Comparison of ENCODE assay signal across 8 mouse cellular contexts in genomic region chr6:137756310-137756709, GRCm38 (mm10). TPM values are rescaled to one million over a fixed set of nuclear protein-coding genes. Genes with fewer than 3 reads are reported as not detected.
A peak's percentile ranks its signal among the peaks of the same experiment; 100 is the strongest.
DNase-seq lines count a peak whose midpoint lies in the region; ATAC-seq and TF ChIP-seq lines count a peak whose summit lies in the region.
"Had no signal": no experiment of that assay in that cellular context is flagged by ENCODE, and none has a peak within 500 bp of the region (broad histone marks: within the 10 kb centered on the region; RNA-seq: fewer than 3 reads in every experiment).

No protein-coding gene starts in this region.

- H3K4me3 ChIP-seq in kidney, embryonic 16.5 days (ENCODE audit: low read length): no peak overlapping the region
- H3K4me3 ChIP-seq in stomach, postnatal 0 days (ENCODE audit: low read depth, low read length): no peak overlapping the region
- no peak overlapping the region for H3K4me3 ChIP-seq in hindbrain, embryonic 14.5 days (replicated peaks; ENCODE audit: low read length)
- H3K4me3 ChIP-seq: erythroblast, embryonic 14.5 days had no signal

- no peaks in the 10 kb centered on the region for H3K27me3 ChIP-seq in kidney, embryonic 16.5 days (ENCODE audit: insufficient read depth, low read length)
- no peaks in the 10 kb centered on the region for H3K27me3 ChIP-seq in stomach, postnatal 0 days (ENCODE audit: control insufficient read depth, insufficient read depth, low read length)
- H3K27me3 ChIP-seq in hindbrain, embryonic 14.5 days (ENCODE audit: control insufficient read depth, insufficient read depth, low read length): no peaks in the 10 kb centered on the region

- peaks cover 12% of the 10 kb centered on the region; the same call in 1 of the 2 replicates for H3K36me3 ChIP-seq in kidney, embryonic 16.5 days (ENCODE audit: insufficient read depth, low read length)
- H3K36me3 ChIP-seq in stomach, postnatal 0 days (ENCODE audit: control insufficient read depth, insufficient read depth, low read length): no peaks in the 10 kb centered on the region
- H3K36me3 ChIP-seq in hindbrain, embryonic 14.5 days (replicated peaks; ENCODE audit: control insufficient read depth, insufficient read depth): peaks cover 14% of the 10 kb centered on the region

- peak; percentile 64 for DNase-seq in kidney, adult 18-20 months
- DNase-seq in 416B (ENCODE audit: low read depth): peak; percentile 69
- peak; percentile 58 for DNase-seq in CD4-positive, CD25-positive, alpha-beta regulatory T cell, adult 2 months (ENCODE audit: low read depth, low spot score)
- no peak for DNase-seq in stomach, postnatal 0 days (ENCODE audit: low spot score)
- DNase-seq in hindbrain, embryonic 14.5 days (ENCODE audit: low spot score): no peak

- no peak for ATAC-seq in kidney, embryonic 16.5 days (ENCODE audit: low FRiP score, low TSS enrichment)
- ATAC-seq in erythroblast, adult 5-6 weeks (replicated peaks; ENCODE audit: low FRiP score, poor library complexity, severe bottlenecking): peak; percentile 51; the same call in 1 of the 2 replicates
- ATAC-seq in stomach, postnatal 0 days (ENCODE audit: low FRiP score, low TSS enrichment): no peak
- no peak for ATAC-seq in hindbrain, embryonic 14.5 days (ENCODE audit: low FRiP score)

- H3K27ac ChIP-seq in kidney, embryonic 16.5 days (ENCODE audit: low read length): no peak overlapping the region
- no peak overlapping the region for H3K27ac ChIP-seq in stomach, postnatal 0 days (replicated peaks)
- no peak overlapping the region for H3K27ac ChIP-seq in hindbrain, embryonic 14.5 days

- WGBS in kidney, embryonic 16.5 days: 71% methylated on average over 5 of the region's 5 CpGs
- 74% methylated on average over 5 of the region's 5 CpGs for WGBS in stomach, postnatal 0 days
- WGBS in hindbrain, embryonic 14.5 days: 70% methylated on average over 5 of the region's 5 CpGs

- H3K9me3 ChIP-seq in kidney, embryonic 16.5 days (ENCODE audit: low read length): no peaks in the 10 kb centered on the region
- no peaks in the 10 kb centered on the region for H3K9me3 ChIP-seq in stomach, postnatal 0 days (ENCODE audit: control insufficient read depth, low read length)
- no peaks in the 10 kb centered on the region for H3K9me3 ChIP-seq in hindbrain, embryonic 14.5 days (ENCODE audit: control insufficient read depth, low read length)

- TF ChIP-seq EP300 in stomach, postnatal 0 days (optimal IDR thresholded peaks at IDR 0.05): no peak

- no peak overlapping the region for H3K9ac ChIP-seq in kidney, embryonic 16.5 days (replicated peaks; ENCODE audit: low read length)
- H3K9ac ChIP-seq in stomach, postnatal 0 days (ENCODE audit: low read length): no peak overlapping the region
- H3K9ac ChIP-seq in hindbrain, embryonic 14.5 days: no peak overlapping the region

- TF ChIP-seq CTCF in stomach, postnatal 0 days (IDR thresholded peaks at IDR 0.05; ENCODE audit: low read depth): peak; percentile 75

- no peak overlapping the region for H3K4me2 ChIP-seq in kidney, embryonic 16.5 days (replicated peaks; ENCODE audit: low read depth, low read length)
- no peak overlapping the region for H3K4me2 ChIP-seq in stomach, postnatal 0 days (replicated peaks; ENCODE audit: low read depth)
- H3K4me2 ChIP-seq in hindbrain, embryonic 14.5 days (replicated peaks): no peak overlapping the region

- peaks cover 17% of the 10 kb centered on the region for H3K4me1 ChIP-seq in kidney, embryonic 16.5 days (ENCODE audit: insufficient read depth, low read length)
- no peaks in the 10 kb centered on the region for H3K4me1 ChIP-seq in stomach, postnatal 0 days (replicated peaks; ENCODE audit: control insufficient read depth, insufficient read depth)
- H3K4me1 ChIP-seq in hindbrain, embryonic 14.5 days (replicated peaks; ENCODE audit: control insufficient read depth, insufficient read depth, low read length): peaks cover 6% of the 10 kb centered on the region; the same call in 1 of the 2 replicates

RNA-seq across cellular contexts. Expression of gene Dera, which starts 2.0 kb away (rescaled TPM):
- polyA plus RNA-seq in kidney, embryonic 16.5 days (2015; fragmentation: Nextera tagmentation; extraction: Ambion mirVana): 76.2 and 79.0 TPM in 2 replicates
- 12.3 and 20.0 TPM in 2 replicates for total RNA-seq in erythroblast, adult 5-6 weeks (2015; ENCODE audit: low replicate concordance)
- total RNA-seq in erythroblast, adult 5-6 weeks (2017; ENCODE audit: low replicate concordance): 7.8 and 15.8 TPM in 2 replicates
- 47.1 and 49.4 TPM in 2 replicates for polyA plus RNA-seq in stomach, postnatal 0 days (2015; fragmentation: Nextera tagmentation; extraction: Ambion mirVana)
- polyA plus RNA-seq in hindbrain, embryonic 14.5 days (2014; fragmentation: Nextera tagmentation; extraction: Ambion mirVana): 12.5 and 12.9 TPM in 2 replicates

RNA-seq across cellular contexts. Expression of gene Strap, which starts 21.4 kb away (rescaled TPM):
- polyA plus RNA-seq in kidney, embryonic 16.5 days (2015; fragmentation: Nextera tagmentation; extraction: Ambion mirVana): 162 and 164 TPM in 2 replicates
- 41.3 and 52.5 TPM in 2 replicates for total RNA-seq in erythroblast, adult 5-6 weeks (2015; ENCODE audit: low replicate concordance)
- 39.0 and 64.4 TPM in 2 replicates for total RNA-seq in erythroblast, adult 5-6 weeks (2017; ENCODE audit: low replicate concordance)
- polyA plus RNA-seq in stomach, postnatal 0 days (2015; fragmentation: Nextera tagmentation; extraction: Ambion mirVana): 74.9 and 77.7 TPM in 2 replicates
- polyA plus RNA-seq in hindbrain, embryonic 14.5 days (2014; fragmentation: Nextera tagmentation; extraction: Ambion mirVana): 177 and 191 TPM in 2 replicates

Comparison
In these comparisons a context has a peak if more than half of its experiments do, and no peak if none do; other contexts are left out.
1. DNase-seq: peak in kidney, adult 18-20 months (single experiment), 416B (single experiment) and CD4-positive, CD25-positive, alpha-beta regulatory T cell, adult 2 months (single experiment); none in stomach, postnatal 0 days (single experiment) and hindbrain, embryonic 14.5 days (single experiment).